Mouse (Mus musculus): Measurements from ENCODE around the gene Taok3. TPM values are rescaled to one million over a fixed set of nuclear protein-coding genes. Genes with fewer than 3 reads are reported as not detected.

Taok3 gene
- total RNA-seq, 1 experiment from 2014 or later = 100 TPM

GRCm38 (mm10) chr5:117242671-117243478 lies 122.9 kb downstream of the Taok3 start:
- ATAC-seq (replicated peaks; ENCODE audit: low read depth, poor library complexity, severe bottlenecking) = no peak

GRCm38 (mm10) chr5:117245170-117245569 lies 125.2 kb downstream of the Taok3 start:
- ATAC-seq (replicated peaks; ENCODE audit: low read depth, poor library complexity, severe bottlenecking) = no peak

- ATAC-seq (replicated peaks; ENCODE audit: low read depth, poor library complexity, severe bottlenecking) = no peak
Observed at GRCm38 (mm10) chr5:117248351-117248750, 128.4 kb downstream of the Taok3 start.

- ATAC-seq (replicated peaks; ENCODE audit: low read depth, poor library complexity, severe bottlenecking) = no peak
Observed at GRCm38 (mm10) chr5:117250796-117251195, 130.9 kb downstream of the Taok3 start.

- no peak for ATAC-seq (replicated peaks; ENCODE audit: low read depth, poor library complexity, severe bottlenecking)
Observed at GRCm38 (mm10) chr5:117251763-117252162, 131.8 kb downstream of the Taok3 start.

- ATAC-seq (replicated peaks; ENCODE audit: low read depth, poor library complexity, severe bottlenecking) = no peak
Observed at GRCm38 (mm10) chr5:117258276-117258675, 138.3 kb downstream of the Taok3 start.

- ATAC-seq (replicated peaks; ENCODE audit: low read depth, poor library complexity, severe bottlenecking) = no peak
Observed at GRCm38 (mm10) chr5:117263566-117263965, 143.6 kb downstream of the Taok3 start.

- ATAC-seq (replicated peaks; ENCODE audit: low read depth, poor library complexity, severe bottlenecking) = no peak
Observed at GRCm38 (mm10) chr5:117264701-117265100, 144.8 kb downstream of the Taok3 start.

GRCm38 (mm10) chr5:117267913-117268312 lies 148.0 kb downstream of the Taok3 start:
- no peak for ATAC-seq (replicated peaks; ENCODE audit: low read depth, poor library complexity, severe bottlenecking)

- ATAC-seq (replicated peaks; ENCODE audit: low read depth, poor library complexity, severe bottlenecking) = no peak
Observed at GRCm38 (mm10) chr5:117268749-117269148, 148.8 kb downstream of the Taok3 start.

GRCm38 (mm10) chr5:117269395-117269794 lies 149.5 kb downstream of the Taok3 start:
- no peak for ATAC-seq (replicated peaks; ENCODE audit: low read depth, poor library complexity, severe bottlenecking)

- ATAC-seq (replicated peaks; ENCODE audit: low read depth, poor library complexity, severe bottlenecking) = no peak
Observed at GRCm38 (mm10) chr5:117271945-117272344, 152.0 kb downstream of the Taok3 start.

- ATAC-seq (replicated peaks; ENCODE audit: low read depth, poor library complexity, severe bottlenecking) = no peak
Observed at GRCm38 (mm10) chr5:117274817-117275216, 154.9 kb downstream of the Taok3 start.

- ATAC-seq (replicated peaks; ENCODE audit: low read depth, poor library complexity, severe bottlenecking) = no peak
Observed at GRCm38 (mm10) chr5:117277784-117278183, 157.9 kb downstream of the Taok3 start.

- no peak for ATAC-seq (replicated peaks; ENCODE audit: low read depth, poor library complexity, severe bottlenecking)
Observed at GRCm38 (mm10) chr5:117278809-117279668, 159.1 kb downstream of the Taok3 start.

- no peak for ATAC-seq (replicated peaks; ENCODE audit: low read depth, poor library complexity, severe bottlenecking)
Observed at GRCm38 (mm10) chr5:117279669-117280050, 159.7 kb downstream of the Taok3 start.

- ATAC-seq (replicated peaks; ENCODE audit: low read depth, poor library complexity, severe bottlenecking) = peak; percentile 52
Observed at GRCm38 (mm10) chr5:117281536-117281935, 161.6 kb downstream of the Taok3 start.

- ATAC-seq (replicated peaks; ENCODE audit: low read depth, poor library complexity, severe bottlenecking) = no peak
Observed at GRCm38 (mm10) chr5:117282360-117282759, 162.4 kb downstream of the Taok3 start.

GRCm38 (mm10) chr5:117284029-117284428 lies 164.1 kb downstream of the Taok3 start:
- ATAC-seq (replicated peaks; ENCODE audit: low read depth, poor library complexity, severe bottlenecking) = no peak

GRCm38 (mm10) chr5:117284682-117285081 lies 164.8 kb downstream of the Taok3 start:
- no peak for ATAC-seq (replicated peaks; ENCODE audit: low read depth, poor library complexity, severe bottlenecking)

- ATAC-seq (replicated peaks; ENCODE audit: low read depth, poor library complexity, severe bottlenecking) = no peak
Observed at GRCm38 (mm10) chr5:117285266-117285665, 165.3 kb downstream of the Taok3 start.

Measured in common myeloid progenitor, adult 5-6 weeks (primary cell).